Comparison of ENCODE assay signal across 31 mouse cellular contexts in the genomic region with DNA sequence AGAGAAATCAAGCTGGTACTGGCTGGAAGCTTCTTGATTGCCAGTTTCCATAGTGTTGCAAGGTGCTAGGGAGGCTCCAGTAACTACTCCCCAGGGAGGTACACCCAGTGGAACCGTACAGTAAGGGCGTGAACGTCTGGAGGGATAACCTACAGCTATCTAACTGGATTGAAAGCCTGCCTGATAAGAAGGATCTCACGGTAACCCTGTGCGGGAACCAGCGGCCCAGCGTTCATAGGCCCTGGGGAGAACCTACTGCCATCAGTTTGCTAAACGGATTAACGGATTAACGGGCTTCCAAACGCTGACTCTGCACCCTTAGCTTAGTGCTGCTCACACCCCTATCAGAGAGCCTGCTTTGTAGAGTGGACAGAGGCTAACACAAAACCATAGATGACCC. TPM values are rescaled to one million over a fixed set of nuclear protein-coding genes. Genes with fewer than 3 reads are reported as not detected.
DNase-seq lines count a peak whose midpoint lies in the region; ATAC-seq and TF ChIP-seq lines count a peak whose summit lies in the region.
"Had no signal": no experiment of that assay in that cellular context is flagged by ENCODE, and none has a peak within 500 bp of the region (broad histone marks: within the 10 kb centered on the region; RNA-seq: fewer than 3 reads in every experiment).

No protein-coding gene starts in this region.

- no peak for TF ChIP-seq POLR2A in kidney, adult 2 months (IDR thresholded peaks at IDR 0.05; ENCODE audit: low read depth, low read length)

- no peaks in the 10 kb centered on the region for H3K9me3 ChIP-seq in liver, embryonic 11.5 days (ENCODE audit: control insufficient read depth, low read length)
- H3K9me3 ChIP-seq in liver, embryonic 12.5 days (replicated peaks): no peaks in the 10 kb centered on the region
- H3K9me3 ChIP-seq in liver, embryonic 15.5 days (replicated peaks): no peaks in the 10 kb centered on the region
- H3K9me3 ChIP-seq: forebrain, embryonic 10.5 days; forebrain, embryonic 15.5 days; heart, embryonic 12.5 days; lung, embryonic 15.5 days; megakaryocyte, embryonic 14.5 days; neural tube, embryonic 13.5 days had no signal

- 0 out of 2 replicates have a peak, but pooled peaks have one; percentile 48 for ATAC-seq in liver, embryonic 11.5 days (replicated peaks; ENCODE audit: low FRiP score)
- ATAC-seq in liver, embryonic 12.5 days: peak; percentile 61
- peak; percentile 62 for ATAC-seq in liver, embryonic 15.5 days (ENCODE audit: insufficient read depth)
- ATAC-seq: CD4-positive, CD25-positive, alpha-beta regulatory T cell, adult 4 months; forebrain, embryonic 15.5 days; inflammation-experienced regulatory T-cells, adult 6 months had no signal

- H3K27me3 ChIP-seq in liver, embryonic 11.5 days (replicated peaks; ENCODE audit: control insufficient read depth, insufficient read depth, low read length): no peaks in the 10 kb centered on the region
- no peaks in the 10 kb centered on the region for H3K27me3 ChIP-seq in liver, embryonic 12.5 days (replicated peaks)
- H3K27me3 ChIP-seq in liver, embryonic 15.5 days: no peaks in the 10 kb centered on the region
- no peaks in the 10 kb centered on the region for H3K27me3 ChIP-seq in kidney, adult 2 months (replicated peaks; ENCODE audit: control insufficient read depth, insufficient read depth, low read length)
- H3K27me3 ChIP-seq: forebrain, embryonic 15.5 days; heart, embryonic 12.5 days; lung, embryonic 15.5 days; megakaryocyte, embryonic 14.5 days; neural tube, embryonic 13.5 days had no signal

- H3K4me2 ChIP-seq in liver, embryonic 11.5 days: no peak overlapping the region
- no peak overlapping the region for H3K4me2 ChIP-seq in liver, embryonic 12.5 days
- H3K4me2 ChIP-seq in liver, embryonic 15.5 days: no peak overlapping the region
- H3K4me2 ChIP-seq: forebrain, embryonic 15.5 days; heart, embryonic 12.5 days; hindbrain, embryonic 14.5 days; lung, embryonic 15.5 days; neural tube, embryonic 13.5 days had no signal

- H3K9ac ChIP-seq in liver, embryonic 11.5 days (ENCODE audit: low read depth, low read length): no peak overlapping the region
- no peak overlapping the region for H3K9ac ChIP-seq in liver, embryonic 12.5 days
- H3K9ac ChIP-seq in liver, embryonic 15.5 days: no peak overlapping the region
- H3K9ac ChIP-seq: forebrain, embryonic 15.5 days; heart, embryonic 12.5 days; hindbrain, embryonic 14.5 days; lung, embryonic 15.5 days; neural tube, embryonic 13.5 days had no signal

- no peaks in the 10 kb centered on the region for H3K4me1 ChIP-seq in liver, embryonic 11.5 days (replicated peaks; ENCODE audit: control insufficient read depth, insufficient read depth, low read length)
- H3K4me1 ChIP-seq in liver, embryonic 12.5 days: peaks cover 17% of the 10 kb centered on the region
- peaks cover 22% of the 10 kb centered on the region; the same call in 1 of the 2 replicates for H3K4me1 ChIP-seq in liver, embryonic 15.5 days (replicated peaks)
- no peaks in the 10 kb centered on the region for H3K4me1 ChIP-seq in kidney, adult 2 months (ENCODE audit: control insufficient read depth, insufficient read depth, low read length)
- H3K4me1 ChIP-seq: forebrain, embryonic 10.5 days; forebrain, embryonic 15.5 days; heart, embryonic 12.5 days; lung, embryonic 15.5 days; megakaryocyte, embryonic 14.5 days; neural tube, embryonic 13.5 days had no signal

- DNase-seq in liver, embryonic 11.5 days (ENCODE audit: low spot score): no peak
- DNase-seq in liver: no peak
- peak; percentile 79 for DNase-seq in retina, postnatal 1 day
- DNase-seq in thymus, postnatal 25 days: no peak
- DNase-seq in kidney, adult 2 months: no peak
- no peak for DNase-seq in gastrocnemius, postnatal 4 days (ENCODE audit: low spot score in 2 of 2)
- DNase-seq: adrenal gland, postnatal 14 days; cerebellum, adult 18-20 months; cerebellum, postnatal 14 days; gastrocnemius, postnatal 25 days; heart, adult 18-20 months; heart, postnatal 4 days; kidney, adult 9 months; kidney, postnatal 10 days; layer of hippocampus, postnatal 36 days; left cerebral cortex, postnatal 4 days; right cerebral cortex, adult 18-20 months; spleen, adult 18-20 months; thymus, adult 2 months; thymus, postnatal 4 days had no signal

- H3K36me3 ChIP-seq in liver, embryonic 11.5 days (ENCODE audit: control insufficient read depth, insufficient read depth, low read length): peaks cover 21% of the 10 kb centered on the region
- peaks cover 94% of the 10 kb centered on the region for H3K36me3 ChIP-seq in liver, embryonic 12.5 days
- peaks cover 87% of the 10 kb centered on the region for H3K36me3 ChIP-seq in liver, embryonic 15.5 days (replicated peaks)
- H3K36me3 ChIP-seq in kidney, adult 2 months (ENCODE audit: control insufficient read depth, insufficient read depth, low read length): peaks cover 1% of the 10 kb centered on the region

- no peak overlapping the region for H3K27ac ChIP-seq in liver, embryonic 11.5 days (ENCODE audit: low read depth, low read length)
- no peak overlapping the region for H3K27ac ChIP-seq in liver, embryonic 12.5 days
- H3K27ac ChIP-seq in liver, embryonic 15.5 days (replicated peaks): no peak overlapping the region
- no peak overlapping the region for H3K27ac ChIP-seq in kidney, adult 2 months (ENCODE audit: insufficient read depth, low read depth, low read length)
- H3K27ac ChIP-seq: forebrain, embryonic 10.5 days; forebrain, embryonic 15.5 days; hindbrain, embryonic 14.5 days; lung, embryonic 15.5 days; neural tube, embryonic 13.5 days had no signal

- no peak for TF ChIP-seq CTCF in kidney, adult 2 months (conservative IDR thresholded peaks at IDR 0.05; ENCODE audit: insufficient read depth, insufficient read length, low read depth, low read length)

- no peak overlapping the region for H3K4me3 ChIP-seq in liver, embryonic 11.5 days (ENCODE audit: low read depth, low read length)
- H3K4me3 ChIP-seq in liver, embryonic 12.5 days: no peak overlapping the region
- no peak overlapping the region for H3K4me3 ChIP-seq in liver, embryonic 15.5 days (replicated peaks)
- no peak overlapping the region for H3K4me3 ChIP-seq in kidney, adult 2 months (ENCODE audit: insufficient read depth, low read depth, low read length)
- H3K4me3 ChIP-seq: forebrain, embryonic 10.5 days; forebrain, embryonic 15.5 days; heart, embryonic 12.5 days; lung, embryonic 15.5 days; megakaryocyte, embryonic 14.5 days; neural tube, embryonic 13.5 days had no signal

- WGBS in liver, embryonic 11.5 days: 83% methylated on average over 11 of the region's 11 CpGs
- 73% methylated on average over 11 of the region's 11 CpGs for WGBS in liver, embryonic 12.5 days (ENCODE audit: insufficient replicate concordance)
- 67% methylated on average over 11 of the region's 11 CpGs for WGBS in liver, embryonic 15.5 days (ENCODE audit: insufficient replicate concordance)
- 92% methylated on average over 11 of the region's 11 CpGs for WGBS in kidney, adult 2 months

RNA-seq across cellular contexts. Expression of gene Dync1h1, which starts 37.9 kb away (rescaled TPM):
- polyA plus RNA-seq in liver, embryonic 11.5 days (2014; fragmentation: Nextera tagmentation; extraction: Ambion mirVana): 36.0 and 38.9 TPM in 2 replicates
- polyA plus RNA-seq in liver, embryonic 12.5 days (2016; fragmentation: Nextera tagmentation; extraction: Ambion mirVana): 20.5 and 23.0 TPM in 2 replicates
- 11.2 and 14.6 TPM in 2 replicates for polyA plus RNA-seq in liver, embryonic 15.5 days (2015; fragmentation: Nextera tagmentation; extraction: Ambion mirVana)
- 186 and 236 TPM in 2 replicates for polyA plus RNA-seq in kidney, adult 2 months (2012; rRNA removed)
- total RNA-seq in gastrocnemius, postnatal 4 days (2021): 100 to 1,000 TPM; 102 to 121 TPM
